Mouse (Mus musculus): Measurements from ENCODE around the gene Ets2. TPM values are rescaled to one million over a fixed set of nuclear protein-coding genes. Genes with fewer than 3 reads are reported as not detected.

Gene Ets2
- total RNA-seq, 1 experiment: 12.8 TPM

- in situ Hi-C loops (cut with MboI; ENCODE audit: low sequenced_read_pairs in 2 of 2, unreplicated experiment in 2 of 2): no loop called here
- Histone ChIP-seq H3K27ac (ENCODE audit: insufficient read depth, low read depth, low read length, poor library complexity, severe bottlenecking) (no peak overlapping the region), H3K9me3 (ENCODE audit: control insufficient read depth, insufficient read depth, low read depth, low read length) (no peaks in the 10 kb centered on the region), H3K36me3 (ENCODE audit: control insufficient read depth, insufficient read depth, low read length, poor library complexity, severe bottlenecking) (no peaks in the 10 kb centered on the region), H3K4me1 (ENCODE audit: control insufficient read depth in 2 of 2, insufficient read depth in 2 of 2, low read length in 2 of 2, poor library complexity in 1 of 2) (peaks cover 9 to 17% of the 10 kb centered on the region in 2 experiments; a peak in 3 of 4 replicates), H3K9ac (ENCODE audit: insufficient read depth, low read depth, low read length, poor library complexity, severe bottlenecking) (no peak overlapping the region), H3K4me3 (ENCODE audit: insufficient read depth in 1 of 2, low read depth in 1 of 2, low read length in 2 of 2, poor library complexity in 1 of 2, severe bottlenecking in 1 of 2) (no peak overlapping the region)
- no peak for TF ChIP-seq MAFK (IDR thresholded peaks at IDR 0.05; ENCODE audit: insufficient read depth, low read depth, low read length)
- TF ChIP-seq CHD2 (IDR thresholded peaks at IDR 0.05; ENCODE audit: low read depth, low read length): no peak
- DNase-seq (ENCODE audit: low read depth, low spot score): no peak
Measured at GRCm38 (mm10) chr16:95686246-95686645, 15.6 kb upstream of the Ets2 start.

- DNase-seq (ENCODE audit: low read depth, low spot score): no peak
- H3K4me3 ChIP-seq (ENCODE audit: insufficient read depth in 1 of 2, low read depth in 1 of 2, low read length in 2 of 2, poor library complexity in 1 of 2, severe bottlenecking in 1 of 2): no peak overlapping the region
- no peaks in the 10 kb centered on the region for H3K36me3 ChIP-seq (ENCODE audit: control insufficient read depth, insufficient read depth, low read length, poor library complexity, severe bottlenecking)
- H3K27ac ChIP-seq (ENCODE audit: insufficient read depth, low read depth, low read length, poor library complexity, severe bottlenecking): no peak overlapping the region
- TF ChIP-seq CHD2 (IDR thresholded peaks at IDR 0.05; ENCODE audit: low read depth, low read length) (no peak), ZC3H11A (IDR thresholded peaks at IDR 0.05; ENCODE audit: borderline replicate concordance, low read depth, low read length) (no peak), MAFK (IDR thresholded peaks at IDR 0.05; ENCODE audit: insufficient read depth, low read depth, low read length) (no peak)
- H3K9me3 ChIP-seq (ENCODE audit: control insufficient read depth, insufficient read depth, low read depth, low read length): no peaks in the 10 kb centered on the region
- H3K4me1 ChIP-seq (ENCODE audit: control insufficient read depth in 2 of 2, insufficient read depth in 2 of 2, low read length in 2 of 2, poor library complexity in 1 of 2): peaks cover 9 to 16% of the 10 kb centered on the region in 2 experiments; a peak in 3 of 4 replicates
- H3K9ac ChIP-seq (ENCODE audit: insufficient read depth, low read depth, low read length, poor library complexity, severe bottlenecking): no peak overlapping the region
- in situ Hi-C loops (cut with MboI; ENCODE audit: low sequenced_read_pairs in 2 of 2, unreplicated experiment in 2 of 2): no loop called here
Measured at GRCm38 (mm10) chr16:95686901-95687300, 15.0 kb upstream of the Ets2 start.

- Histone ChIP-seq H3K4me3 (ENCODE audit: insufficient read depth in 1 of 2, low read depth in 1 of 2, low read length in 2 of 2, poor library complexity in 1 of 2, severe bottlenecking in 1 of 2) (no peak overlapping the region), H3K9ac (ENCODE audit: insufficient read depth, low read depth, low read length, poor library complexity, severe bottlenecking) (no peak overlapping the region), H3K27ac (ENCODE audit: insufficient read depth, low read depth, low read length, poor library complexity, severe bottlenecking) (no peak overlapping the region), H3K4me1 (ENCODE audit: control insufficient read depth in 2 of 2, insufficient read depth in 2 of 2, low read length in 2 of 2, poor library complexity in 1 of 2) (peaks cover 9 to 13% of the 10 kb centered on the region in 2 experiments; a peak in 3 of 4 replicates), H3K9me3 (ENCODE audit: control insufficient read depth, insufficient read depth, low read depth, low read length) (no peaks in the 10 kb centered on the region), H3K36me3 (ENCODE audit: control insufficient read depth, insufficient read depth, low read length, poor library complexity, severe bottlenecking) (no peaks in the 10 kb centered on the region)
- TF ChIP-seq HCFC1 (IDR thresholded peaks at IDR 0.05; ENCODE audit: borderline replicate concordance, insufficient read depth, low read length): no peak
- TF ChIP-seq MAFK (IDR thresholded peaks at IDR 0.05; ENCODE audit: insufficient read depth, low read depth, low read length): no peak
- no peak for TF ChIP-seq ZC3H11A (IDR thresholded peaks at IDR 0.05; ENCODE audit: borderline replicate concordance, low read depth, low read length)
- no peak for TF ChIP-seq CHD2 (IDR thresholded peaks at IDR 0.05; ENCODE audit: low read depth, low read length)
- no peak for TF ChIP-seq ZNF384 (IDR thresholded peaks at IDR 0.05; ENCODE audit: low read depth, low read length)
- no peak for DNase-seq (ENCODE audit: low read depth, low spot score)
- in situ Hi-C loops (cut with MboI; ENCODE audit: low sequenced_read_pairs in 2 of 2, unreplicated experiment in 2 of 2): no loop called here
Measured at GRCm38 (mm10) chr16:95688010-95688409, 13.9 kb upstream of the Ets2 start.

- DNase-seq (ENCODE audit: low read depth, low spot score): no peak
- Histone ChIP-seq H3K9me3 (ENCODE audit: control insufficient read depth, insufficient read depth, low read depth, low read length) (no peaks in the 10 kb centered on the region), H3K4me3 (ENCODE audit: insufficient read depth in 1 of 2, low read depth in 1 of 2, low read length in 2 of 2, poor library complexity in 1 of 2, severe bottlenecking in 1 of 2) (no peak overlapping the region), H3K27ac (ENCODE audit: insufficient read depth, low read depth, low read length, poor library complexity, severe bottlenecking) (no peak overlapping the region), H3K4me1 (ENCODE audit: control insufficient read depth in 2 of 2, insufficient read depth in 2 of 2, low read length in 2 of 2, poor library complexity in 1 of 2) (peaks cover 0 to 6% of the 10 kb centered on the region in 2 experiments; a peak in 3 of 4 replicates), H3K9ac (ENCODE audit: insufficient read depth, low read depth, low read length, poor library complexity, severe bottlenecking) (no peak overlapping the region), H3K36me3 (ENCODE audit: control insufficient read depth, insufficient read depth, low read length, poor library complexity, severe bottlenecking) (no peaks in the 10 kb centered on the region)
- TF ChIP-seq MAFK (IDR thresholded peaks at IDR 0.05; ENCODE audit: insufficient read depth, low read depth, low read length) (no peak), HCFC1 (IDR thresholded peaks at IDR 0.05; ENCODE audit: borderline replicate concordance, insufficient read depth, low read length) (no peak), CHD2 (IDR thresholded peaks at IDR 0.05; ENCODE audit: low read depth, low read length) (no peak), ZC3H11A (IDR thresholded peaks at IDR 0.05; ENCODE audit: borderline replicate concordance, low read depth, low read length) (no peak), ZNF384 (IDR thresholded peaks at IDR 0.05; ENCODE audit: low read depth, low read length) (no peak)
- in situ Hi-C loops (cut with MboI; ENCODE audit: low sequenced_read_pairs in 2 of 2, unreplicated experiment in 2 of 2): no loop called here
Measured at GRCm38 (mm10) chr16:95696599-95696998, 5.3 kb upstream of the Ets2 start.

GRCm38 (mm10) chr16:95699721-95700120, 2.2 kb upstream of the Ets2 start:
- H3K9ac ChIP-seq (ENCODE audit: insufficient read depth, low read depth, low read length, poor library complexity, severe bottlenecking): no peak overlapping the region
- no peak for DNase-seq (ENCODE audit: low read depth, low spot score)

More at GRCm38 (mm10) chr16:95699721-95700120, 2.2 kb upstream of the Ets2 start:
- TF ChIP-seq ZNF384 (IDR thresholded peaks at IDR 0.05; ENCODE audit: low read depth, low read length): no peak
- no peak for TF ChIP-seq CHD2 (IDR thresholded peaks at IDR 0.05; ENCODE audit: low read depth, low read length)
- TF ChIP-seq ZC3H11A (IDR thresholded peaks at IDR 0.05; ENCODE audit: borderline replicate concordance, low read depth, low read length): no peak
- no peak for TF ChIP-seq HCFC1 (IDR thresholded peaks at IDR 0.05; ENCODE audit: borderline replicate concordance, insufficient read depth, low read length)
- TF ChIP-seq MAFK (IDR thresholded peaks at IDR 0.05; ENCODE audit: insufficient read depth, low read depth, low read length): no peak
- no peaks in the 10 kb centered on the region for H3K9me3 ChIP-seq (ENCODE audit: control insufficient read depth, insufficient read depth, low read depth, low read length)
- H3K27ac ChIP-seq (ENCODE audit: insufficient read depth, low read depth, low read length, poor library complexity, severe bottlenecking): no peak overlapping the region
- in situ Hi-C loops (cut with MboI; ENCODE audit: low sequenced_read_pairs in 2 of 2, unreplicated experiment in 2 of 2): no loop called here
- H3K36me3 ChIP-seq (ENCODE audit: control insufficient read depth, insufficient read depth, low read length, poor library complexity, severe bottlenecking): no peaks in the 10 kb centered on the region; the same call in 1 of the 2 replicates
- peaks cover 0 to 6% of the 10 kb centered on the region in 2 experiments; a peak in 3 of 4 replicates for H3K4me1 ChIP-seq (ENCODE audit: control insufficient read depth in 2 of 2, insufficient read depth in 2 of 2, low read length in 2 of 2, poor library complexity in 1 of 2)
- no peak overlapping the region for H3K4me3 ChIP-seq (ENCODE audit: insufficient read depth in 1 of 2, low read depth in 1 of 2, low read length in 2 of 2, poor library complexity in 1 of 2, severe bottlenecking in 1 of 2)

Data from ES-E14 (cell line).